8 mouse cellular contexts compared by ENCODE assay signal in the genomic region with DNA sequence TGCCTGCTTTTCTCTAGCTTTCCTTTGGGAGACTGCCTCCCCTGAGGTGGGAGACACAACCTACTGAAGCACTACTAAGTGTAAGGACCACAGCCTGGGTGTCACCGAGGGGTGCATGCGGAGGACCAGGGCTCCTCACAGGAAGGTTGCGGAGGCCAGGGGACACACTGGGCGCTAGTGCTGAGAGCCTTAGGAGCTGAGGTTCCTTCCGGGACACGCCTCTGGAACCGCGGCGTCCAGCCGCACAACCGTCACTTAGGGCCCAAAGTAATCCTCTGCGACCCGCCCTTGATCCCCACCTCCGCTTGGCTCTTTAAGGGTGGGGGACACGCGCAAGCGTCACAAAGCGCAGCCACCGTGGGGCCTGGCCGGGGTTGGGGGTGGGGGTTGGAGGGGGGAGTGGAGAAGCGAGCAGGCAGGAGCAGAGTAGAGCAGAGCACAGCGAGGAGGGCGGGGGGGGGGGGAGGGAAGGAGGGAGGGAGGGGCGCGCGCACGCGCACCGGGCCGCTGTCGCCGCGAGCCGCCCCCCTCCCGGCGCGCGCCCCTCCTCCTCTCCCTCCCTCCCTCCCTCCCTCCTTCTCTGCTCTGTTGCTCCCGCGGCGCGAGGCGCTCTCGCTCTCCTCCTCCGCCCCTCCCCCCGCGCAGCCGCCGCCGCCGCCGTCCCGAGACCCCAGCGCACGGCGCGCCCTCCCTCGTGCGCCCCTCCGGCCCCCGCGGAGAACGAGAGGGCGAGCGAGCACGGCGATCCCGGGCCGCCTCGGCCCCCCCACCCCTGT. TPM values are rescaled to one million over a fixed set of nuclear protein-coding genes. Genes with fewer than 3 reads are reported as not detected.
A peak's percentile ranks its signal among the peaks of the same experiment; 100 is the strongest.
DNase-seq lines count a peak whose midpoint lies in the region; ATAC-seq and TF ChIP-seq lines count a peak whose summit lies in the region.

No protein-coding gene starts in this region.

- H3K4me1 ChIP-seq in embryonic facial prominence, embryonic 11.5 days (ENCODE audit: control insufficient read depth, insufficient read depth, low read length), result no peaks in the 10 kb centered on the region
- H3K4me1 ChIP-seq in kidney, adult 2 months (ENCODE audit: control insufficient read depth, insufficient read depth, low read length), result no peaks in the 10 kb centered on the region; the same call in 1 of the 2 replicates
- H3K4me1 ChIP-seq in limb, embryonic 15.5 days, result peaks cover 5% of the 10 kb centered on the region
- H3K4me1 ChIP-seq in midbrain, postnatal 0 days (ENCODE audit: insufficient read depth, low read length), result no peaks in the 10 kb centered on the region

- H3K27ac ChIP-seq in embryonic facial prominence, embryonic 11.5 days (replicated peaks; ENCODE audit: low read depth, low read length), result peak overlapping the region; percentile 99
- H3K27ac ChIP-seq in kidney, adult 2 months (ENCODE audit: insufficient read depth, low read depth, low read length), result peak overlapping the region; percentile 88
- H3K27ac ChIP-seq in limb, embryonic 15.5 days, result peak overlapping the region; percentile 99
- H3K27ac ChIP-seq in midbrain, postnatal 0 days (ENCODE audit: low read depth, low read length), result peak overlapping the region; percentile 97

- peak; percentile 89 for DNase-seq in 3134 (ENCODE audit: extremely low read depth, insufficient read length, low spot score)
- peak; percentile 89 for DNase-seq in adrenal gland, postnatal 14 days
- DNase-seq in embryonic facial prominence, embryonic 11.5 days (ENCODE audit: low spot score), result peak; percentile 87
- peak; percentile 85 for DNase-seq in heart, adult 18-20 months
- peak; percentile 85 for DNase-seq in kidney, adult 2 months
- peak; percentile 87 for DNase-seq in midbrain, postnatal 0 days (ENCODE audit: low spot score)
- peak; percentile 61 to 67 for DNase-seq in spleen, postnatal 14 days (ENCODE audit: low spot score in 2 of 2)

- H3K36me3 ChIP-seq in embryonic facial prominence, embryonic 11.5 days (replicated peaks; ENCODE audit: control insufficient read depth, insufficient read depth, low read depth, low read length), result no peaks in the 10 kb centered on the region; the same call in 1 of the 2 replicates
- no peaks in the 10 kb centered on the region for H3K36me3 ChIP-seq in kidney, adult 2 months (ENCODE audit: control insufficient read depth, insufficient read depth, low read length)
- H3K36me3 ChIP-seq in limb, embryonic 15.5 days, result peaks cover 12% of the 10 kb centered on the region
- no peaks in the 10 kb centered on the region for H3K36me3 ChIP-seq in midbrain, postnatal 0 days (ENCODE audit: insufficient read depth, low read length)

- H3K9ac ChIP-seq in embryonic facial prominence, embryonic 11.5 days (replicated peaks; ENCODE audit: low read length), result peak overlapping the region; percentile 99
- H3K9ac ChIP-seq in limb, embryonic 15.5 days, result peak overlapping the region; percentile 98
- H3K9ac ChIP-seq in midbrain, postnatal 0 days (replicated peaks; ENCODE audit: low read length, poor library complexity, severe bottlenecking), result peak overlapping the region; percentile 99

- no peak for TF ChIP-seq CTCF in kidney, adult 2 months (conservative IDR thresholded peaks at IDR 0.05; ENCODE audit: insufficient read depth, insufficient read length, low read depth, low read length)
- no peak for TF ChIP-seq CTCF in midbrain, postnatal 0 days (IDR thresholded peaks at IDR 0.05)

- TF ChIP-seq POLR2A in kidney, adult 2 months (IDR thresholded peaks at IDR 0.05; ENCODE audit: low read depth, low read length), result peak; percentile 22

- H3K4me3 ChIP-seq in embryonic facial prominence, embryonic 11.5 days (ENCODE audit: low read depth, low read length), result peak overlapping the region; percentile 94
- peak overlapping the region; percentile 80 for H3K4me3 ChIP-seq in kidney, adult 2 months (ENCODE audit: insufficient read depth, low read depth, low read length)
- peak overlapping the region; percentile 93 for H3K4me3 ChIP-seq in limb, embryonic 15.5 days
- H3K4me3 ChIP-seq in midbrain, postnatal 0 days (ENCODE audit: low read depth, low read length), result peak overlapping the region; percentile 99

- H3K4me2 ChIP-seq in embryonic facial prominence, embryonic 11.5 days (ENCODE audit: low read depth, low read length), result peak overlapping the region; percentile 60
- H3K4me2 ChIP-seq in limb, embryonic 15.5 days, result peak overlapping the region; percentile 60
- peak overlapping the region; percentile 74 for H3K4me2 ChIP-seq in midbrain, postnatal 0 days (ENCODE audit: low read depth, low read length, poor library complexity, severe bottlenecking)

- no peaks in the 10 kb centered on the region for H3K9me3 ChIP-seq in embryonic facial prominence, embryonic 11.5 days (replicated peaks; ENCODE audit: control insufficient read depth, low read length)
- H3K9me3 ChIP-seq in limb, embryonic 15.5 days, result no peaks in the 10 kb centered on the region
- H3K9me3 ChIP-seq in midbrain, postnatal 0 days (ENCODE audit: low read length), result no peaks in the 10 kb centered on the region

- H3K27me3 ChIP-seq in embryonic facial prominence, embryonic 11.5 days (ENCODE audit: control insufficient read depth, insufficient read depth, low read length), result no peaks in the 10 kb centered on the region
- no peaks in the 10 kb centered on the region for H3K27me3 ChIP-seq in kidney, adult 2 months (replicated peaks; ENCODE audit: control insufficient read depth, insufficient read depth, low read length)
- no peaks in the 10 kb centered on the region for H3K27me3 ChIP-seq in limb, embryonic 15.5 days
- H3K27me3 ChIP-seq in midbrain, postnatal 0 days (ENCODE audit: insufficient read depth, low read length), result no peaks in the 10 kb centered on the region

- ATAC-seq in embryonic facial prominence, embryonic 11.5 days (replicated peaks; ENCODE audit: insufficient number of reproducible peaks, low FRiP score, low TSS enrichment, low read depth), result peak; percentile 95
- peak; percentile 94 for ATAC-seq in limb, embryonic 15.5 days (ENCODE audit: insufficient number of reproducible peaks, low FRiP score, low TSS enrichment, low read depth)
- ATAC-seq in midbrain, postnatal 0 days (ENCODE audit: low FRiP score), result peak; percentile 94

- WGBS in embryonic facial prominence, embryonic 11.5 days, result 0% methylated on average over 20 of the region's 70 CpGs
- WGBS in kidney, adult 2 months, result 2% methylated on average over 27 of the region's 70 CpGs
- under 1% methylated on average over 22 of the region's 70 CpGs for WGBS in limb, embryonic 15.5 days
- WGBS in midbrain, postnatal 0 days, result under 1% methylated on average over 13 of the region's 70 CpGs

RNA-seq across cellular contexts. Expression of gene Ube2r2, which starts 0.4 kb away (rescaled TPM):
- total RNA-seq in adrenal gland, postnatal 14 days (2021), result 102 and 113 TPM in 2 replicates
- polyA plus RNA-seq in embryonic facial prominence, embryonic 11.5 days (2014; fragmentation: Nextera tagmentation; extraction: Ambion mirVana), result 109 and 110 TPM in 2 replicates
- 100 to 1,000 TPM; 126 to 132 TPM for total RNA-seq in heart, adult 18-20 months (2021)
- polyA plus RNA-seq in kidney, adult 2 months (2012; rRNA removed), result 59.7 and 67.4 TPM in 2 replicates
- polyA plus RNA-seq in limb, embryonic 15.5 days (2015; fragmentation: Nextera tagmentation; extraction: Ambion mirVana), result 71.2 and 75.0 TPM in 2 replicates
- total RNA-seq in midbrain, postnatal 0 days (2014; rRNA removed), result 49.9 TPM in 2 replicates
- 41.0 and 50.4 TPM in 2 replicates for polyA plus RNA-seq in midbrain, postnatal 0 days (2015; fragmentation: Nextera tagmentation; extraction: Ambion mirVana)

RNA-seq across cellular contexts. Expression of gene Nol6, which starts 10.9 kb away (rescaled TPM):
- total RNA-seq in adrenal gland, postnatal 14 days (2021), result 45.2 and 49.5 TPM in 2 replicates
- 18.6 and 20.7 TPM in 2 replicates for polyA plus RNA-seq in embryonic facial prominence, embryonic 11.5 days (2014; fragmentation: Nextera tagmentation; extraction: Ambion mirVana)
- 10 to 100 TPM; 16.2 to 18.9 TPM for total RNA-seq in heart, adult 18-20 months (2021)
- polyA plus RNA-seq in kidney, adult 2 months (2012; rRNA removed), result 29.0 and 29.3 TPM in 2 replicates
- polyA plus RNA-seq in limb, embryonic 15.5 days (2015; fragmentation: Nextera tagmentation; extraction: Ambion mirVana), result 26.5 and 27.1 TPM in 2 replicates
- total RNA-seq in midbrain, postnatal 0 days (2014; rRNA removed), result 67.9 and 70.8 TPM in 2 replicates
- polyA plus RNA-seq in midbrain, postnatal 0 days (2015; fragmentation: Nextera tagmentation; extraction: Ambion mirVana), result 39.9 and 40.1 TPM in 2 replicates

RNA-seq across cellular contexts. Expression of gene Aqp3, which starts 37.1 kb away (rescaled TPM):
- total RNA-seq in adrenal gland, postnatal 14 days (2021), result 2.7 TPM in 1 of 2 replicates, not detected in the other
- polyA plus RNA-seq in embryonic facial prominence, embryonic 11.5 days (2014; fragmentation: Nextera tagmentation; extraction: Ambion mirVana), result 1.0 and 1.4 TPM in 2 replicates
- 1 to 10 TPM in 1 of 2 experiments, not detected in 1; 1.9 TPM for total RNA-seq in heart, adult 18-20 months (2021)
- 311 and 352 TPM in 2 replicates for polyA plus RNA-seq in kidney, adult 2 months (2012; rRNA removed)
- 82.8 and 104 TPM in 2 replicates for polyA plus RNA-seq in limb, embryonic 15.5 days (2015; fragmentation: Nextera tagmentation; extraction: Ambion mirVana)
- total RNA-seq in midbrain, postnatal 0 days (2014; rRNA removed), result 1.1 TPM in 1 of 2 replicates, not detected in the other
- polyA plus RNA-seq in midbrain, postnatal 0 days (2015; fragmentation: Nextera tagmentation; extraction: Ambion mirVana), result 0.25 and 0.47 TPM in 2 replicates

Comparison
In these comparisons a context has a peak if more than half of its experiments do, and no peak if none do; other contexts are left out.
1. Peak in every context shown above with its lines: DNase-seq, ATAC-seq, H3K4me3 ChIP-seq and H3K27ac ChIP-seq.
2. RNA of gene Aqp3, which starts 37.1 kb away (polyA plus RNA-seq): 311 to 352 TPM in kidney, adult 2 months and 82.8 to 104 TPM in limb, embryonic 15.5 days; 1.0 to 1.4 TPM in embryonic facial prominence, embryonic 11.5 days and 0.25 to 0.47 TPM in midbrain, postnatal 0 days; every median in the first group is over 10 times any median in the second.